ENCODE assay signal across 17 mouse cellular contexts in genomic region chr14:118836754-118837153, GRCm38 (mm10). TPM values are rescaled to one million over a fixed set of nuclear protein-coding genes. Genes with fewer than 3 reads are reported as not detected.
A peak's percentile ranks its signal among the peaks of the same experiment; 100 is the strongest.
DNase-seq lines count a peak whose midpoint lies in the region; ATAC-seq and TF ChIP-seq lines count a peak whose summit lies in the region.
"Had no signal": no experiment of that assay in that cellular context is flagged by ENCODE, and none has a peak within 500 bp of the region (broad histone marks: within the 10 kb centered on the region; RNA-seq: fewer than 3 reads in every experiment).

No protein-coding gene starts in this region.

- peak overlapping the region; percentile 18; the same call in 1 of the 2 replicates for H3K4me2 ChIP-seq in liver, embryonic 15.5 days
- H3K4me2 ChIP-seq: limb, embryonic 15.5 days; midbrain, embryonic 11.5 days; neural tube, embryonic 12.5 days had no signal

- 27% methylated on average over 7 of the region's 7 CpGs for WGBS in liver, embryonic 15.5 days (ENCODE audit: insufficient replicate concordance)
- 85% methylated on average over 7 of the region's 7 CpGs for WGBS in kidney, adult 2 months

- H3K27ac ChIP-seq in MEL (ENCODE audit: control insufficient read depth, low read depth, low read length): peak overlapping the region; percentile 75
- no peak overlapping the region for H3K27ac ChIP-seq in liver, embryonic 15.5 days (replicated peaks)
- no peak overlapping the region for H3K27ac ChIP-seq in kidney, adult 2 months (ENCODE audit: insufficient read depth, low read depth, low read length)
- H3K27ac ChIP-seq: heart, embryonic 10.5 days; limb, embryonic 15.5 days; neural tube, embryonic 12.5 days had no signal

- H3K27me3 ChIP-seq in MEL (ENCODE audit: control insufficient read depth in 1 of 2, insufficient read depth in 2 of 2, low read length in 2 of 2): no peaks in the 10 kb centered on the region
- H3K27me3 ChIP-seq in liver, embryonic 15.5 days: no peaks in the 10 kb centered on the region
- no peaks in the 10 kb centered on the region for H3K27me3 ChIP-seq in kidney, adult 2 months (replicated peaks; ENCODE audit: control insufficient read depth, insufficient read depth, low read length)
- H3K27me3 ChIP-seq: limb, embryonic 15.5 days; neural tube, embryonic 12.5 days had no signal

- TF ChIP-seq EP300 in MEL (IDR thresholded peaks at IDR 0.05; ENCODE audit: low read depth in 1 of 2, low read length in 2 of 2): no peak

- peak overlapping the region; percentile 47 to 81 for H3K4me3 ChIP-seq in MEL (ENCODE audit: control insufficient read depth in 1 of 2, insufficient read depth in 1 of 2, low read depth in 2 of 2, low read length in 2 of 2)
- H3K4me3 ChIP-seq in liver, embryonic 15.5 days (replicated peaks): no peak overlapping the region
- H3K4me3 ChIP-seq in kidney, adult 2 months (ENCODE audit: insufficient read depth, low read depth, low read length): no peak overlapping the region
- H3K4me3 ChIP-seq: erythroblast, embryonic 14.5 days; heart, embryonic 10.5 days; limb, embryonic 15.5 days; neural tube, embryonic 12.5 days had no signal

- H3K36me3 ChIP-seq in MEL (ENCODE audit: control insufficient read depth in 1 of 2, insufficient read depth in 2 of 2, low read length in 2 of 2): 0 out of 4 replicates have a peak, but pooled peaks cover 0 to 3% of the 10 kb centered on the region in 2 experiments
- no peaks in the 10 kb centered on the region for H3K36me3 ChIP-seq in liver, embryonic 15.5 days (replicated peaks)
- no peaks in the 10 kb centered on the region for H3K36me3 ChIP-seq in kidney, adult 2 months (ENCODE audit: control insufficient read depth, insufficient read depth, low read length)
- H3K36me3 ChIP-seq: heart, embryonic 10.5 days; limb, embryonic 15.5 days; neural tube, embryonic 12.5 days had no signal

- H3K4me1 ChIP-seq in MEL (ENCODE audit: control insufficient read depth in 1 of 2, insufficient read depth in 2 of 2, low read length in 2 of 2): no peaks in the 10 kb centered on the region; a peak in 2 of 4 replicates
- peaks cover 28% of the 10 kb centered on the region for H3K4me1 ChIP-seq in liver, embryonic 15.5 days (replicated peaks)
- peaks cover 22% of the 10 kb centered on the region for H3K4me1 ChIP-seq in kidney, adult 2 months (ENCODE audit: control insufficient read depth, insufficient read depth, low read length)
- H3K4me1 ChIP-seq: neural tube, embryonic 12.5 days had no signal

- TF ChIP-seq CTCF in MEL (IDR thresholded peaks at IDR 0.05 in 2 of 3, conservative IDR thresholded peaks at IDR 0.05 in 1 of 3; ENCODE audit: control insufficient read depth in 1 of 3, insufficient read depth in 1 of 3, low read depth in 2 of 3, low read length in 3 of 3, poor library complexity in 1 of 3, severe bottlenecking in 1 of 3): no peak
- TF ChIP-seq CTCF in kidney, adult 2 months (conservative IDR thresholded peaks at IDR 0.05; ENCODE audit: insufficient read depth, insufficient read length, low read depth, low read length): no peak

- no peak for TF ChIP-seq RAD21 in MEL (IDR thresholded peaks at IDR 0.05; ENCODE audit: low read depth, low read length)

- ATAC-seq in erythroid progenitor cell, adult 5-6 weeks (replicated peaks; ENCODE audit: low FRiP score, poor library complexity, severe bottlenecking): peak; percentile 80
- ATAC-seq in liver, embryonic 15.5 days (ENCODE audit: insufficient read depth): peak; percentile 91
- ATAC-seq: forebrain, embryonic 16.5 days had no signal

- H3K79me2 ChIP-seq in MEL (ENCODE audit: control insufficient read depth, insufficient read depth, low read length, poor library complexity): no peaks in the 10 kb centered on the region; the same call in 1 of the 2 replicates

- no peaks in the 10 kb centered on the region for H3K9me3 ChIP-seq in MEL (replicated peaks; ENCODE audit: insufficient read depth, low read length)
- H3K9me3 ChIP-seq in liver, embryonic 15.5 days (replicated peaks): no peaks in the 10 kb centered on the region
- H3K9me3 ChIP-seq: heart, embryonic 10.5 days; limb, embryonic 15.5 days; neural tube, embryonic 12.5 days had no signal

- peak; percentile 92 for DNase-seq in MEL (ENCODE audit: low read depth, low spot score)
- DNase-seq in MEL-GATA-1-ER (ENCODE audit: extremely low read depth, low read depth): peak; percentile 71
- no peak for DNase-seq in adrenal gland, adult (ENCODE audit: inconsistent age in 2 of 2, low spot score in 1 of 2)
- no peak for DNase-seq in ovary, postnatal 10 days (ENCODE audit: low spot score)
- DNase-seq in kidney, adult 2 months: no peak
- DNase-seq: cerebellum, adult 9-10 months; kidney, adult 9 months; kidney, postnatal 25 days; thymus, postnatal 14 days had no signal

- H3K9ac ChIP-seq in MEL (ENCODE audit: control insufficient read depth, low read depth, low read length, poor library complexity, severe bottlenecking): peak overlapping the region; percentile 77
- no peak overlapping the region for H3K9ac ChIP-seq in liver, embryonic 15.5 days
- H3K9ac ChIP-seq: limb, embryonic 15.5 days; neural tube, embryonic 12.5 days had no signal

- TF ChIP-seq POLR2A in MEL (IDR thresholded peaks at IDR 0.05; ENCODE audit: control insufficient read depth in 1 of 2, insufficient read depth in 1 of 2, low read depth in 1 of 2, low read length in 2 of 2, poor library complexity in 1 of 2): peak in 1 of 2 experiments; percentile 64; a peak in 2 of 4 replicates
- no peak for TF ChIP-seq POLR2A in kidney, adult 2 months (IDR thresholded peaks at IDR 0.05; ENCODE audit: low read depth, low read length)

TF ChIP-seq in MEL, 35 proteins besides CTCF, POLR2A, EP300 and RAD21 (continues in another document):
- TF ChIP-seq JUND (IDR thresholded peaks at IDR 0.05; ENCODE audit: low read depth, low read length) (no peak), E2F4 (IDR thresholded peaks at IDR 0.05; ENCODE audit: borderline replicate concordance, low read depth, low read length) (no peak), NELFE (IDR thresholded peaks at IDR 0.05; ENCODE audit: low read depth, low read length) (no peak), MEF2A (IDR thresholded peaks at IDR 0.05; ENCODE audit: extremely low read depth, insufficient replicate concordance, low read depth, low read length, poor library complexity, severe bottlenecking) (no peak), MAFK (IDR thresholded peaks at IDR 0.05; ENCODE audit: borderline replicate concordance, low read depth, low read length) (no peak), USF1 (IDR thresholded peaks at IDR 0.05; ENCODE audit: low read depth, low read length) (no peak), KAT2A (conservative IDR thresholded peaks at IDR 0.05; ENCODE audit: low read depth, low read length) (no peak), MAZ (IDR thresholded peaks at IDR 0.05; ENCODE audit: low read depth, low read length) (no peak), MXI1 (IDR thresholded peaks at IDR 0.05; ENCODE audit: low read depth, low read length) (peak; percentile 93), TBP (IDR thresholded peaks at IDR 0.05; ENCODE audit: low read depth, low read length) (0 out of 2 replicates have a peak, but pooled peaks have one; percentile 34), ZC3H11A (IDR thresholded peaks at IDR 0.05; ENCODE audit: low read depth, low read length) (no peak), CHD1 (IDR thresholded peaks at IDR 0.05; ENCODE audit: low read depth, low read length) (no peak), SIN3A (IDR thresholded peaks at IDR 0.05; ENCODE audit: low read length) (peak; percentile 81), BHLHE40 (IDR thresholded peaks at IDR 0.05; ENCODE audit: borderline replicate concordance, low read depth, low read length) (no peak), CHD2 (IDR thresholded peaks at IDR 0.05; ENCODE audit: low read length) (no peak), NRF1 (IDR thresholded peaks at IDR 0.05; ENCODE audit: insufficient read depth, low read depth, low read length, poor library complexity, severe bottlenecking) (no peak), UBTF (IDR thresholded peaks at IDR 0.05; ENCODE audit: borderline replicate concordance, insufficient read depth, low read depth, low read length) (no peak), USF2 (IDR thresholded peaks at IDR 0.05; ENCODE audit: borderline replicate concordance in 1 of 2, insufficient read depth in 1 of 2, low read depth in 1 of 2, low read length in 2 of 2) (no peak), POLR2AphosphoS5 (IDR thresholded peaks at IDR 0.05; ENCODE audit: borderline replicate concordance, low read depth, low read length) (no peak), RCOR1 (IDR thresholded peaks at IDR 0.05; ENCODE audit: low read depth, low read length) (no peak), ELF1 (IDR thresholded peaks at IDR 0.05; ENCODE audit: low read depth, low read length) (no peak), GATA1 (IDR thresholded peaks at IDR 0.05; ENCODE audit: low read depth, low read length) (peak; percentile 23; the same call in 1 of the 2 replicates), ZMIZ1 (IDR thresholded peaks at IDR 0.05; ENCODE audit: low read depth, low read length) (0 out of 2 replicates have a peak, but pooled peaks have one; percentile 29), ETS1 (IDR thresholded peaks at IDR 0.05; ENCODE audit: low read depth, low read length) (peak; percentile 35; the same call in 1 of the 2 replicates), SMC3 (IDR thresholded peaks at IDR 0.05; ENCODE audit: low read depth, low read length) (no peak), ZKSCAN1 (IDR thresholded peaks at IDR 0.05; ENCODE audit: low read depth, low read length) (no peak), MAX (IDR thresholded peaks at IDR 0.05; ENCODE audit: low read length) (peak; percentile 51; the same call in 1 of the 2 replicates), POLR2AphosphoS2 (IDR thresholded peaks at IDR 0.05; ENCODE audit: low read length) (no peak; the same call in 1 of the 2 replicates), MYC (IDR thresholded peaks at IDR 0.05; ENCODE audit: low read depth, low read length) (peak; percentile 61; the same call in 1 of the 2 replicates), MYB (IDR thresholded peaks at IDR 0.05; ENCODE audit: low read depth, low read length) (no peak), ZNF384 (IDR thresholded peaks at IDR 0.05; ENCODE audit: low read depth, low read length) (no peak), GABPA (IDR thresholded peaks at IDR 0.05; ENCODE audit: low read depth, low read length) (no peak)

RNA-seq across cellular contexts. Expression of gene Cldn10, which starts 49.0 kb away (rescaled TPM):
- total RNA-seq in MEL (2012; rRNA removed): not detected in 2 replicates
- under 1 TPM in 1 of 2 experiments, not detected in 1; 0.17 TPM for polyA plus RNA-seq in MEL (2012; ENCODE audit: insufficient read depth in 1 of 2, insufficient read length in 2 of 2, low read depth in 1 of 2, low replicate concordance in 2 of 2, missing spikeins in 1 of 2)
- 1.4 and 3.4 TPM in 2 replicates for total RNA-seq in erythroid progenitor cell, adult 5-6 weeks (2015; ENCODE audit: low replicate concordance)
- total RNA-seq in erythroid progenitor cell, adult 5-6 weeks (2017; ENCODE audit: low replicate concordance): not detected in 2 replicates
- polyA plus RNA-seq in liver, embryonic 15.5 days (2015; fragmentation: Nextera tagmentation; extraction: Ambion mirVana): 0.30 and 0.99 TPM in 2 replicates
- 230 and 232 TPM in 2 replicates for polyA plus RNA-seq in kidney, adult 2 months (2012; rRNA removed)
- polyA plus RNA-seq: erythroblast, embryonic 14.5 days had no signal

Comparison
In these comparisons a context has a peak if more than half of its experiments do, and no peak if none do; other contexts are left out.
1. DNase-seq: peak in MEL (single experiment) and MEL-GATA-1-ER (single experiment); none in adrenal gland, adult (0 of 2), ovary, postnatal 10 days (single experiment) and kidney, adult 2 months (single experiment).
2. H3K4me3 ChIP-seq: peak in MEL (2 of 2); none in liver, embryonic 15.5 days (single experiment) and kidney, adult 2 months (single experiment).
3. RNA of gene Cldn10, which starts 49.0 kb away (polyA plus RNA-seq): 230 to 232 TPM in kidney, adult 2 months; 0.30 to 0.99 TPM in liver, embryonic 15.5 days and 0.17 TPM in MEL; every median in the first group is over 100 times any median in the second.